Mouse (Mus musculus): ENCODE results near the gene Gm42957.
"Not testable (repeated sequence)": the region's sequence is repeated elsewhere in the genome, so short reads cannot be mapped to it uniquely, and the experiment has no call there.

Gm42957 gene

DNA sequence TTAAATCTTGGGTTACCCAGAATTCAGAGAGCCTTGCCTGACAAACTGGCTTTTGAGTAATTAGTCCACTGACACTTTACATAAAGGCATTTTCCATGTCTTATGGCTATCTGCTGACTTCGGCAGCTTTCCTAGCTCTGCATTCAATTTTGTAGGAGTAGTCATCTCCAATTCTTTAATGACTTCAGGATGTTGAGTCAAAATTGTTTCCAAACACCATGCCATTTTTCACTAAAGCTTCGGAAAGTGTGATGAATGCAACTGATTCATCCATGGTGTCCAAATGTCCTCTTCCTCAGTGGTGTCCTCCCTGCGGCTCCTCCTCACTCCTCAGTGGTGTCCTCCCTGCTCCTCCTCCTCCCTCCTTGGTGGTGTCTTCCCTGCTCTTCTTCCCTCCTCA is 17.3 kb upstream of the Gm42957 start:
- no peak for DNase-seq (ENCODE audit: low read depth in 2 of 2, low spot score in 2 of 2)

DNA sequence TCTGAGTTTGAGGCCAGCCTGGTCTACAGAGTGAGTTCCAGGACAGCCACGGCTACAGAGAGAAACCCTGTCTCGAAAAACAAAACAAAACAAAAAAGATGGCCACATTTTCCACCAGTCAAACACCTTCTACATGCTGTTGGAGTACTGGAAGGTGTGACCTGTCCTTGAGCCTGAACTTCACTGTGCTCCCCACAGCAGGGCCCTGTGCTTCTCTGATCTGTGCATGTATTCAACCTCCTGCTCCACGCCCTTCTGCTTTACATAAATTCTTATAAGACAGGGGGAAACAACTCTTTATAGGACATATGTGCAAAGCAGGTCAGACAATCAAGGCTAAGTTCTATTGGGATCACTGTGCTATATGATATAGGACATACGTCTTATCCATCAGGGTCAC is 12.1 kb upstream of the Gm42957 start:
- no peak for DNase-seq (ENCODE audit: low read depth in 2 of 2, low spot score in 2 of 2)

GRCm38 (mm10) chr3:96629729-96630600 is 5.3 kb upstream of the Gm42957 start, which contains the start of gene Rbm8a:
Gene Rbm8a, plus strand, starts transcription at chr3:96629933.
- DNase-seq (ENCODE audit: low read depth in 2 of 2, low spot score in 2 of 2) = peak; percentile 84 to 92

DNA sequence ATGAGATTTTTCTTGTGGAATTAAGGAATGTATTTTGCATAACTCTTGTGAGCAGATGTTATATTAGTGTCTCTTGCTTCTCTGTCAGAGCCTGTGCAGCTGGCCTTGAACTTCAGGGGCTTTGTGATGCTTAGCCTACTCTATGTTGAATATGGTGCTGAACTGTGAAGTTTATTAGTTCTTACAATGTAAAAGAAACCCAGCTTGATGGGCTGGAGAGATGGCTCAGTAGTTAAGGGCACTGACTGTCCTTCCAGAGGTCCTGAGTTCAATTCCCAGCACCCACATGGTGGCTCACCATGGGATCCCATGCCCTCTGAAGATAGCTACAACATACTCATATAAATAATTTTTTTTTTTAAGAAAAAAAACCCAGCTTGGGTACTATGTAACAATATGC is 3.2 kb upstream of the Gm42957 start:
- no peak for DNase-seq (ENCODE audit: low read depth in 2 of 2, low spot score in 2 of 2)

GRCm38 (mm10) chr3:96634015-96634414 is 1.3 kb upstream of the Gm42957 start:
- DNase-seq (ENCODE audit: low read depth in 2 of 2, low spot score in 2 of 2) = no peak

DNA sequence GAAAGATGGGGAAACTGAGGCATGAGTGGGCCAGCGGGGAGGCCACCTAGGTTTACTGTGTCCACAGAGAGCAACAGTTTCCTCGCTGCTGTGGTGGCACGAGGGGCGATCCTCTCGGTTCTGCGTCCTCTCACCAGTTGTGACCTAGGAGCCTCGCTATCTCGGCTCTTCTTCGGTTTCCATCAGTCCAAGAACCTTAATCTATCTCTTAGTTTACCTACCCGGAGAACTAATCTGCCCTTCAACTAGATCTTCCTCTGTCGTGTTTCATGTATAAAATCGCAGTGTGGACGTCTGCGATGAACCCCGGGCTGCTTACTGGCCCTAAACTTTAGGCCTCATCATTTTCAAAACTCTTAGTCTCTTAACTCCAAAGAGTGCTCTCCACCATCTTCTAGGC is 632 bp downstream of the Gm42957 start:
- no peak for DNase-seq (ENCODE audit: low read depth in 2 of 2, low spot score in 2 of 2)

DNA sequence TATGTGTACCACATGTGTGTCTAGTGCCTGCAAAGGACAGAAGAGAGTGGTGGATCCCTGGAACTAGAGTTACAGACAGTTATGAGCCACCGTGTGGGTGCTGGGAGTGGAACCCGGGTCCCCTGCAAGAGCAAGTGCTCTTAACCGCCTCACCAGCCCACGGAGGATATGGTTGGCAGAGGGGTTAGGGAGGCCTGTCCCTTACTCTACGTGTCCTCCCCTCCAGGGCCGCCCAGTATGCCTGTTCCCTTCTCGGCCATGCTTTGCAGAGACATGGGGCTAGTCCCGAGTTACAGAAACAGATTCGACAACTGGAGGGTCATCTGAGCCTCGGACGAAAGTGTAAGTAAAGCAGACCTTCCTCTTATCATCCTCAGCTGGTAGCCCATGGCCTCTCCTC is 1.2 kb downstream of the Gm42957 start:
- DNase-seq (ENCODE audit: low read depth in 2 of 2, low spot score in 2 of 2) = no peak

GRCm38 (mm10) chr3:96639219-96639618 is 3.9 kb downstream of the Gm42957 start:
- peak; percentile 71 to 85 for DNase-seq (ENCODE audit: low read depth in 2 of 2, low spot score in 2 of 2)

GRCm38 (mm10) chr3:96645018-96645649 is 9.9 kb downstream of the Gm42957 start, which contains the start of gene Itga10:
Gene Itga10, plus strand, starts transcription at chr3:96645584.
- no peak for DNase-seq (ENCODE audit: low read depth in 2 of 2, low spot score in 2 of 2)

DNA sequence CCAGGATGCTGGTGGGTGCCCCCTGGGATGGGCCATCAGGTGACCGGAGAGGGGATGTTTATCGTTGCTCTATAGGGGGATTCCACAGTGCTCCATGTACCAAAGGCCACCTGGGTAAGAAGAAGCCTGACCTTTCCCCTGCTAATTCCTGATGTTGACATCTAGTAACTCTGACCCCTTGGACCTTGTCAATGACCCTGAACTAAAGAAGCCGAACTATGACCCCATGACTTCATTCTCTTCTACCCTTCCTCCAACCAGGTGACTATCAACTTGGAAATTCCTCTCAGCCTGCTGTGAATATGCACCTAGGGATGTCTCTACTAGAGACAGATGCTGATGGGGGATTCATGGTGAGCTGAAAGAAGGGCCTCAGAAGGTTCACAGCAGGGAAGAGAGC is 12.1 kb downstream of the Gm42957 start:
- DNase-seq (ENCODE audit: low read depth in 2 of 2, low spot score in 2 of 2) = no peak

DNA sequence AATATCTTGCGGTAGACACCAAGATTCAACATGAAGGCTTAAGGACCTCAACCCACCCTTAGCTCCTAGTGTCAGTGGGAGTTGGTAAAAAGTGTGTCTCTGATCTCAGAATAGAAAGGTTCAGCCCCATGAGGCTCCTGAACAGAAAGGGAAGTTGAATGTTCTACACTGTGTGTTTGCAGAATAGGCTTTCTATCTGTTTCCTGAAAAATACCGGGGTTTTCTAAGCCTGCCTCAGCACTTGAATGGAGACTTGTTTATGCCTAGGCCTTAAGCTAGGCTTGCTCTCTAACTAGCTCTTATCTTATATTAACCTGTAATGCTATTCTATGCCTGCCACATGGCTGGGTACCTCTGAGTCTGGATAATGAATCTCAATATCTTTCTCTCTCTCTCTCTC is 25.6 kb downstream of the Gm42957 start:
- DNase-seq (ENCODE audit: low read depth in 2 of 2, low spot score in 2 of 2) = no peak

GRCm38 (mm10) chr3:96662731-96663316 is 27.6 kb downstream of the Gm42957 start:
- no peak for DNase-seq (ENCODE audit: low read depth in 2 of 2, low spot score in 2 of 2)

DNA sequence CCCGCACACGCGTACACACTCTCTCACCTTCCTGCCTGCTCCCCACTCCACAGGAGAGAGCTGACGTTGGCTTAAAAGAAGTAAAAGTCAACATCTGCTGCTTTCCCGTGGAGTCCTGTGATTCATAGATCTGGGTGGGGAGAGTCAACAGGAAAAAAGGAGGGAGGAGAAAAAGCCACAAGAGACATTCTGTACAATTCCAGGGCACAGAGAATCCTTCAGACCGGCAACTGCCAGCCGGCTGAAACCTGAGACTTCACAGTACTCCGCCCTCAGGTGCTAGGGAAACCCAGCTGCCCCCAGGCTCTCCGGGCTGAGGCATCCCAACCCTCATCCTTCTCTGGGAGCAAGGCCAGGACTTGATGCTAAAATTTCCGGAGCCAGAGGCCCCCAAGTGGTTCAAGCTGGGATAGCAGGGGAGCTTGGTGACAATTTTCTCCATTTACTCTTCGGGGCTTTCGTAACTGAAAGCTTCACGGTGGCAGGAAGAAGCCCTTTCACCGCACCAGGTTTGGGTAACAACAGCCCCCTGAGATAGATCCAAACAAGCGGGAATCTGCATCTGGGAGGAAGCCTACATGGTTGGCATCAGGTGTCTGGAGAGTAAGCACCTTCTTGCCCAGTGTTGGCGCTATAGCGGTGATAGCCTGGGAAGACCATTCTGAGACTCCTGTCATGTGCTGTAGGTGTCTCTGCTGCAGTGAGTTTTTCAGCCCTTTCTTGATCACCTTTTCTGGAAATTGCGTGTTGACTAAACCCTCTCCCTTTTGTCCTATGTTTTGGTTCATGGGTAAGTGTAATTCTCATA is 28.4 kb downstream of the Gm42957 start:
- peak; percentile 29 to 64 for DNase-seq (ENCODE audit: low read depth in 2 of 2, low spot score in 2 of 2)

GRCm38 (mm10) chr3:96665732-96666363 is 30.6 kb downstream of the Gm42957 start:
- DNase-seq (ENCODE audit: low read depth in 2 of 2, low spot score in 2 of 2) = not testable (repeated sequence)

DNA sequence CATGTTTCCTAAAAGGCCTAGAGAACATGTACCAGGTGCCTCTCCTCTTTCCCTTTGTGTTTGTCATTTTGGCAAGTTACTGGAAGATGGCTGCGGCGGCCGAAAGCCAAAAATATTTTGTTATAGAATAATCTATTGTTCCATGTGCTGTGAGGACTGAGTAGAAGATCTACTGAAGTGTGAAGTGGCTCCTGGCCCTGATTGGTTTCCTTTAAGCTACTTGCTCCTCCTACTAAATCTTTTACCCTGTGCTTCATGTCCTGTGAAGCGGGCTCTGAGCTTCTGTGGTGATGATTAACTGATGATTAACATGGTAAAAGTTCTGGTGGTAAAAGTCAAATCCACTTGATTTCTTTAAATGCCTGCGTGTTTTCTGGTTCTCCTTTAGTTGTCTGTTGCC is 31.6 kb downstream of the Gm42957 start:
- no peak for DNase-seq (ENCODE audit: low read depth in 2 of 2, low spot score in 2 of 2)

- DNase-seq (ENCODE audit: low read depth in 2 of 2, low spot score in 2 of 2) = peak in 1 of 2 experiments; percentile 19
Measured at GRCm38 (mm10) chr3:96667316-96667715, 32.0 kb downstream of the Gm42957 start.

DNA sequence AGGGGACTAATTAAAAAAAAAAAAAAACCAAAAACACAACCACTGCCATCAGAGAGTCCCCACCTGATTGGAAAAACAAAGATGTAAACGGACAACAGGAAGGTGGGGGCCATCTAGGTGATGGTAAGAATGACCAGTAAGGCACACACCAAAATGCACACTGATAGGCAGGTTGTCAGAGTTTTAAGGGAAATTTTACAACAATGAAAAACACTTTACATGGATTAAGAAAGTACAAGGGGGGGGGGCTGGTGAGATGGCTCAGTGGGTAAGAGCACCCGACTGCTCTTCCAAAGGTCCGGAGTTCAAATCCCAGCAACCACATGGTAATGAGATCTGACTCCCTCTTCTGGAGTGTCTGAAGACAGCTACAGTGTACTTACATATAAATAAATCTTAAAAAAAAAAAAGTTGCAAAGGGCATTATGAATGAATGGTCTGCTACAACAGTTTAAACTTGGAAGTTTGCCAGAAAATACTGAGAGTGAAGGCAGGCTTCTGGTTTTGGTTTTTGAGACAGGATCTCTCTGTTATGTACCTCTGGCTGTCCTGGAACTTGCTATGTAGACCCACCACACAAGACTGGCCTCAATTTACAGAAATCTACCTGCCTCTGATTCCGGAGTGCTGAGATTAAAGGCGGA is 33.3 kb downstream of the Gm42957 start:
- DNase-seq (ENCODE audit: low read depth in 2 of 2, low spot score in 2 of 2) = no peak

DNA sequence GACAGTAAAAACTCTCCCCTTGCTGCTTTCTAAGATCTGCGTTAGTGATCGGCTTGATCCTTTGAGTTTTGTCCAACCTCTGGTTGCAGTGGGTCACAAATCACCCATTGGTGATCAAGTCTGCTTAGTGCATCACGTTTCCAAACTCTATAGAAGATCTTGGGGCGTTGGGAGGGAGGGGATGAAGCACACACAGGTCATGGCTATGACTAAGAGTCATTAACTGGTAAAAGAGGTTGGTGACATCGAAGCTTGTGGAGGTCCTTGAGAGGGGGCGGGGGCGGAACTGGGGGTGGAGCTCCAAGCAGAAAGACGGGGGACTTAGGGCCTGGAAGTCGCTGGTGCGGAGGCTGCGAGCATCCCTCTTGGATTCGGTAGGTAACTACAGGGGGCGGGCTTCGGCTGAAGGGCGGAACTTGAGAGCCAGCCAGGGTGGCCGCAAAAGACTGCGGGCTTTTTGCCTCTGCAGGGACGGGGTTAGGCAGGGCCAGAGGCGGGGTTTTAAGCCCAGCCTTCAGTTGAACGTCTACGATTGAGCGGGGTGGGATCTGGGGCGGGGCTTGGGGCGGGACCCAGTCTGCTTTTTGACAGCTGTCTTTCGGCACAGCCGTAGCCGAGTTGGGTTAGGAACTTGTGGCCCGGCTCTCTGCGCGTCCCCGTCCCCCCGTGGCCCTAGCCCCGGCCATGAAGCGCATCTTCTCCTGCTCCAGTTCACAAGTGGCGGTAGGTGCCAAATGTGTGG is 34.6 kb downstream of the Gm42957 start, which contains the start of gene Ankrd35:
Gene Ankrd35, plus strand, starts transcription at position 405 of the 742 bp plus-strand sequence.
- DNase-seq (ENCODE audit: low read depth in 2 of 2, low spot score in 2 of 2) = peak; percentile 79 to 83

GRCm38 (mm10) chr3:96671519-96671918 is 36.2 kb downstream of the Gm42957 start:
- no peak for DNase-seq (ENCODE audit: low read depth in 2 of 2, low spot score in 2 of 2)
